Mouse (Mus musculus): ENCODE measurements around the gene Gmppa.

Gene Gmppa

GRCm38 (mm10) chr1:75423780-75424390 is 11.8 kb upstream of the Gmppa start:
- DNase-seq = no peak

- peak; percentile 69 for DNase-seq
Measured at GRCm38 (mm10) chr1:75425796-75426471, 9.8 kb upstream of the Gmppa start.

- no peak for DNase-seq
Measured at GRCm38 (mm10) chr1:75438782-75439181, 3.1 kb downstream of the Gmppa start.

GRCm38 (mm10) chr1:75440661-75441060 is 4.9 kb downstream of the Gmppa start:
- no peak for DNase-seq

GRCm38 (mm10) chr1:75441471-75441996 is 5.8 kb downstream of the Gmppa start:
- DNase-seq = no peak

- DNase-seq = no peak
Measured at GRCm38 (mm10) chr1:75442171-75442570, 6.4 kb downstream of the Gmppa start.

- no peak for DNase-seq
Measured at GRCm38 (mm10) chr1:75442811-75443210, 7.1 kb downstream of the Gmppa start.

- DNase-seq = no peak
Measured at GRCm38 (mm10) chr1:75443247-75444024, 7.7 kb downstream of the Gmppa start.

- DNase-seq = no peak
Measured at GRCm38 (mm10) chr1:75444208-75444607, 8.5 kb downstream of the Gmppa start.

GRCm38 (mm10) chr1:75445141-75445701 is 9.5 kb downstream of the Gmppa start:
- no peak for DNase-seq

GRCm38 (mm10) chr1:75445751-75446611 is 10.3 kb downstream of the Gmppa start:
- peak; percentile 86 for DNase-seq

GRCm38 (mm10) chr1:75446656-75447055 is 10.9 kb downstream of the Gmppa start:
- DNase-seq = peak; percentile 62

GRCm38 (mm10) chr1:75447265-75448051 is 11.7 kb downstream of the Gmppa start:
- DNase-seq = no peak

GRCm38 (mm10) chr1:75448052-75448431 is 12.3 kb downstream of the Gmppa start:
- no peak for DNase-seq

- no peak for DNase-seq
Measured at GRCm38 (mm10) chr1:75448937-75449336, 13.2 kb downstream of the Gmppa start.

- no peak for DNase-seq
Measured at GRCm38 (mm10) chr1:75449377-75450135, 13.8 kb downstream of the Gmppa start.

- peak; percentile 55 for DNase-seq
Measured at GRCm38 (mm10) chr1:75450314-75451005, 14.7 kb downstream of the Gmppa start, which contains the start of gene Asic4. Gene Asic4 (plus strand): TSS chr1:75450436.

- DNase-seq = no peak
Measured at GRCm38 (mm10) chr1:75451900-75452299, 16.2 kb downstream of the Gmppa start.

- DNase-seq = no peak
Measured at GRCm38 (mm10) chr1:75455433-75455832, 19.7 kb downstream of the Gmppa start.

GRCm38 (mm10) chr1:75455948-75456347 is 20.2 kb downstream of the Gmppa start:
- no peak for DNase-seq

All from kidney, postnatal 10 days (tissue).